Mouse (Mus musculus) erythroblast, embryonic 14.5 days (primary cell): ENCODE results near the gene Slc26a3.

Experiments used
- GATA1 ChIP-seq: IDR thresholded peaks from 2 replicates; pipeline ENCODE4 v1.6.1; 2012; ENCODE audit warnings: low read length, inconsistent platforms, mixed read lengths
- TAL1 ChIP-seq: IDR thresholded peaks from 3 replicates; pipeline ENCODE4 v1.6.1; 2012; ENCODE audit warnings: low read length, inconsistent platforms, mixed read lengths

DNA sequence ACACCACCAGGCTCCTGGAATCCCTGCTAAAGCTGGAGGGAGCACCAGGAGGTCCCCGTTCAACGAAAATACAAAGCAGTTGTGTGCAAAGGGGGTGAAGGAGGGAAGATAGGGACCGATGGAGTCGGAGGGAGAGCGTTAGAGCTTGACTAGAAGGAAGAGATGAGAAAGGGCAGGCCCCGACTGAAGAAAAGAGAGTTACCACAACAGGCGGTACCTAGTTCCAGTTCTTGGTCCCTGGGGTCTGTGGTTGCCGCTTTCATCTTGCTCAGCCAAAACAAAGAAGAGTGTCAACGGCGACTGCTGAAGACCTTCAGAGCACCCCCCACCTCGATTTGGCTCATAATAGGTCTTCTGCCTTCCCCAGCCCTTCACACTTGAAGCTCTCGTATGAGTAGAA is 109.5 kb downstream of the Slc26a3 start:
- TF ChIP-seq GATA1 (no peak), TAL1 (no peak)
